Mouse (Mus musculus) C2C12 (cell line): ENCODE results near the gene Smg6.

Source experiments
- CEBPB ChIP-seq: IDR thresholded peaks from one replicate; pipeline ENCODE4 v1.6.1; 2011; ENCODE audit warnings: low read depth, mild to moderate bottlenecking, control low read depth, moderate library complexity
- CTCF ChIP-seq: IDR thresholded peaks from one replicate; pipeline ENCODE4 v1.5.1; 2011; ENCODE audit not compliant: control insufficient read depth, insufficient read depth, insufficient read length
- FOSL1 ChIP-seq: IDR thresholded peaks from one replicate; pipeline ENCODE4 v1.8.0; 2011; ENCODE audit warnings: mild to moderate bottlenecking, low read length; ENCODE audit not compliant: poor library complexity, insufficient read depth, severe bottlenecking
- MAX ChIP-seq: IDR thresholded peaks from one replicate; pipeline ENCODE4 v1.6.1; 2011; ENCODE audit warnings: mild to moderate bottlenecking, control low read depth
- MYOG ChIP-seq: IDR thresholded peaks from one replicate; pipeline ENCODE4 v1.6.1; 2011; ENCODE audit not compliant: control insufficient read depth, insufficient read length; ENCODE audit errors: extremely low read depth
- USF1 ChIP-seq: IDR thresholded peaks from one replicate; pipeline ENCODE4 v1.6.1; 2011; ENCODE audit warnings: low read depth, mild to moderate bottlenecking, control low read depth, moderate library complexity

DNA sequence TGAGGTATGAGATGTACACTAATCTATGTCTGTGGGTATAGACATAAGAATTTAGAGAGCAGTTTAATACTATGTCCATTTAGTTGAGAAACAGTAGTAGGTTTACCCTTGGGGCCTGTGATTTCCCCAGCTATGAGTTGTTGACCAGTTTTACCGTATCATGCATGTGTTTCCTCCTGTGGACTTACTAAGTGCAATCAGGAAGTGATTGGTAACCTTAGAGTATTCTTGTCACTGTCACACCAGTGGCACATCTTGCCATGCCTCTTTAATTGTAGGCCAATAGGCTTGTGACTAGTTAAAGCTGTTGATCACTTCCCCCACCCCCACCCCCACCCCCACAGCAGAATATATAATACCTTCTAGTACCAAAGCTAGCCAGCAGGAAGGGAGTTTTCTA lies 70.9 kb downstream of the Smg6 start:
- TF ChIP-seq CTCF, result no peak
- no peak for TF ChIP-seq USF1
- no peak for TF ChIP-seq CEBPB
- no peak for TF ChIP-seq MAX
- no peak for TF ChIP-seq MYOG
- no peak for TF ChIP-seq FOSL1
